Mouse (Mus musculus) frontal cortex, postnatal 36 days (tissue): ENCODE data around the gene Osbpl3.

Experiments
- DNase-seq, 2 experiments: peaks; one replicate each; pipeline ENCODE4 v3.0.0; 2022; ENCODE audit warnings: low spot score in 2 of 2

Gene Osbpl3

GRCm38 (mm10) chr6:50402872-50403271 lies 53.1 kb downstream of the Osbpl3 start:
- peak; percentile 45 to 50 for DNase-seq

- DNase-seq, result peak in 1 of 2 experiments; percentile 52
These were observed 55.8 kb downstream of the Osbpl3 start for GRCm38 (mm10) chr6:50400234-50400633.

- DNase-seq, result peak in 1 of 2 experiments; percentile 39
These were observed 56.4 kb downstream of the Osbpl3 start for GRCm38 (mm10) chr6:50399427-50400195.

GRCm38 (mm10) chr6:50398324-50398723 lies 57.7 kb downstream of the Osbpl3 start:
- DNase-seq, result no peak

- no peak for DNase-seq
These were observed 58.9 kb downstream of the Osbpl3 start for GRCm38 (mm10) chr6:50397116-50397515.

GRCm38 (mm10) chr6:50395641-50396312 lies 60.2 kb downstream of the Osbpl3 start:
- DNase-seq, result no peak

GRCm38 (mm10) chr6:50394432-50394831 lies 61.6 kb downstream of the Osbpl3 start:
- no peak for DNase-seq

- DNase-seq, result no peak
These were observed 62.0 kb downstream of the Osbpl3 start for GRCm38 (mm10) chr6:50393960-50394359.

- no peak for DNase-seq
These were observed 64.0 kb downstream of the Osbpl3 start for GRCm38 (mm10) chr6:50391951-50392350.

- no peak for DNase-seq
These were observed 65.7 kb downstream of the Osbpl3 start for GRCm38 (mm10) chr6:50390313-50390712.

GRCm38 (mm10) chr6:50387629-50388028 lies 68.4 kb downstream of the Osbpl3 start:
- no peak for DNase-seq

GRCm38 (mm10) chr6:50386497-50386896 lies 69.5 kb downstream of the Osbpl3 start:
- no peak for DNase-seq

- DNase-seq, result no peak
These were observed 70.5 kb downstream of the Osbpl3 start for GRCm38 (mm10) chr6:50385451-50386013.

- DNase-seq, result no peak
These were observed 73.3 kb downstream of the Osbpl3 start for GRCm38 (mm10) chr6:50382711-50383110.

GRCm38 (mm10) chr6:50382196-50382595 lies 73.8 kb downstream of the Osbpl3 start:
- DNase-seq, result no peak

- no peak for DNase-seq
These were observed 74.4 kb downstream of the Osbpl3 start for GRCm38 (mm10) chr6:50381504-50382091.

GRCm38 (mm10) chr6:50379740-50380139 lies 76.3 kb downstream of the Osbpl3 start:
- no peak for DNase-seq

- DNase-seq, result no peak
These were observed 76.9 kb downstream of the Osbpl3 start for GRCm38 (mm10) chr6:50379136-50379535.

- peak; percentile 35 to 66 for DNase-seq
These were observed 78.0 kb downstream of the Osbpl3 start for GRCm38 (mm10) chr6:50377742-50378720.

- DNase-seq, result no peak
These were observed 79.3 kb downstream of the Osbpl3 start for GRCm38 (mm10) chr6:50376684-50377083.
